Comparison of ENCODE assay signal across 8 mouse cellular contexts in the genomic region with DNA sequence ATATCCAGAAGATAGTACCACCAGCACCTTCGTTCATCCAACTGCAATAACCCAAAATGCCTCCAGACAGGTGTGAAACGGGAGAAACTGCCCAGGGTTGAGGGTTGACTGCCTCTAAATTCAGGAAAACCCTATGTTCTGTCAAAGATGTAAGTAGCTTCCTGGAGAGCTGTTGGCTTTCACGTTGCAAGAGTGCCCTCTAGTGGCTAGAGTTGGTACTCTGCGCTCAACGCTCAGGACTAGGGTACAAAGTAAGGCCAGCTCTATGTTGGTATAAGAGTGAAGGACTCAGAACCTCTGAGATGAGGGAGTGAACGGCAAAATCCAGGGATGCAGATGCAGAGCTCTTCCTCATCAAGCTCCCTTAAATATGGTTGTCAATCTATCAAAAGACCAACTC. TPM values are rescaled to one million over a fixed set of nuclear protein-coding genes. Genes with fewer than 3 reads are reported as not detected.
DNase-seq lines count a peak whose midpoint lies in the region; ATAC-seq and TF ChIP-seq lines count a peak whose summit lies in the region.

No protein-coding gene starts in this region.

- no peak overlapping the region for H3K4me3 ChIP-seq in liver, postnatal 0 days (ENCODE audit: low read depth, low read length)

- TF ChIP-seq CTCF in liver, postnatal 0 days (IDR thresholded peaks at IDR 0.05; ENCODE audit: low read depth), result peak; percentile 96

- H3K4me1 ChIP-seq in liver, postnatal 0 days (ENCODE audit: insufficient read depth), result peaks cover 7% of the 10 kb centered on the region; the same call in 1 of the 2 replicates

- no peaks in the 10 kb centered on the region for H3K27me3 ChIP-seq in liver, postnatal 0 days (ENCODE audit: insufficient read depth, low read length)

- H3K27ac ChIP-seq in liver, postnatal 0 days (ENCODE audit: low read depth), result no peak overlapping the region

- no peak overlapping the region for H3K9ac ChIP-seq in liver, postnatal 0 days (replicated peaks)

- ATAC-seq in liver, postnatal 0 days, result no peak

- DNase-seq in B cell, adult 2 months, result peak; percentile 88 to 89
- peak; percentile 94 for DNase-seq in NIH3T3 (ENCODE audit: low read depth)
- peak; percentile 90 for DNase-seq in cerebellum, adult 9-10 months
- peak; percentile 73 for DNase-seq in gastrocnemius, postnatal 14 days
- DNase-seq in kidney, postnatal 25 days, result peak; percentile 80 to 91
- DNase-seq in liver, postnatal 0 days, result peak; percentile 85
- DNase-seq in right cerebral cortex, adult 2 months (ENCODE audit: low spot score in 2 of 2), result peak; percentile 96 to 98
- DNase-seq in urinary bladder, postnatal 14 days (ENCODE audit: low spot score), result peak; percentile 87

- TF ChIP-seq EP300 in liver, postnatal 0 days (IDR thresholded peaks at IDR 0.05; ENCODE audit: low read depth), result no peak

- intact Hi-C loops in gastrocnemius, postnatal 14 days (cut with DNase I; ENCODE audit: low total_unique reads), result loop anchor here (1.0 to 10.0 kb wide), 2 partner anchors 54 to 148 kb away; no protein-coding TSS in a partner anchor

- no peaks in the 10 kb centered on the region for H3K9me3 ChIP-seq in liver, postnatal 0 days (ENCODE audit: low read length)

- WGBS in liver, postnatal 0 days (ENCODE audit: insufficient replicate concordance), result 0% methylated on average over 6 of the region's 6 CpGs

- no peak overlapping the region for H3K4me2 ChIP-seq in liver, postnatal 0 days (ENCODE audit: low read depth, low read length)

- H3K36me3 ChIP-seq in liver, postnatal 0 days (replicated peaks; ENCODE audit: insufficient read depth, low read length), result no peaks in the 10 kb centered on the region

RNA-seq across cellular contexts. Expression of gene Etv3, which starts 37.2 kb away (rescaled TPM):
- total RNA-seq in gastrocnemius, postnatal 14 days (2021), result 1 to 10 TPM; 9.5 to 9.8 TPM
- 3.6 and 3.9 TPM in 2 replicates for polyA plus RNA-seq in liver, postnatal 0 days (2015; fragmentation: Nextera tagmentation; extraction: Ambion mirVana)

RNA-seq across cellular contexts. Expression of gene Arhgef11, which starts 55.0 kb away (rescaled TPM):
- total RNA-seq in gastrocnemius, postnatal 14 days (2021), result 10 to 100 TPM; 15.2 to 16.4 TPM
- polyA plus RNA-seq in liver, postnatal 0 days (2015; fragmentation: Nextera tagmentation; extraction: Ambion mirVana), result 2.3 and 2.8 TPM in 2 replicates
